Mouse (Mus musculus) testis, adult 2 months (tissue): ENCODE data around the gene Tbc1d9. TPM values are rescaled to one million over a fixed set of nuclear protein-coding genes. Genes with fewer than 3 reads are reported as not detected.

ENCODE experiments used
- H3K27ac ChIP-seq: fragments of 200-500 bp; 2 replicates; pipeline ENCODE4 v1.5.1; 2012; ENCODE audit warnings: low read depth, low read length; ENCODE audit not compliant: control insufficient read depth, insufficient read depth
- H3K27me3 ChIP-seq: fragments of 200-500 bp; 2 replicates; pipeline ENCODE4 v1.6.1; 2012; ENCODE audit warnings: mild to moderate bottlenecking, low read length, moderate library complexity; ENCODE audit not compliant: control insufficient read depth, insufficient read depth
- H3K36me3 ChIP-seq: fragments of 200-500 bp; 2 replicates; pipeline ENCODE4 v1.6.1; 2012; ENCODE audit warnings: mild to moderate bottlenecking, low read length; ENCODE audit not compliant: control insufficient read depth, insufficient read depth
- H3K4me1 ChIP-seq: fragments of 200-500 bp; 2 replicates; pipeline ENCODE4 v1.6.1; 2012; ENCODE audit warnings: low read length; ENCODE audit not compliant: control insufficient read depth, insufficient read depth
- H3K4me3 ChIP-seq: fragments of 200-500 bp; 2 replicates; pipeline ENCODE4 v1.5.1; 2012; ENCODE audit warnings: low read depth, mild to moderate bottlenecking, low read length, moderate library complexity, mixed read lengths; ENCODE audit not compliant: control insufficient read depth
- CTCF ChIP-seq: fragments of 200-500 bp; IDR thresholded peaks from 2 replicates; pipeline ENCODE4 v1.5.1; 2012; ENCODE audit warnings: low read depth, mild to moderate bottlenecking, inconsistent platforms, low read length, moderate library complexity; ENCODE audit not compliant: control insufficient read depth, insufficient read depth, insufficient replicate concordance
- POLR2A ChIP-seq: fragments of 200-500 bp; IDR thresholded peaks from 2 replicates; pipeline ENCODE4 v1.6.1; 2012; ENCODE audit warnings: low read depth, mild to moderate bottlenecking, inconsistent platforms, low read length, moderate library complexity; ENCODE audit not compliant: control insufficient read depth
- polyA plus RNA-seq: library from polyadenylated mRNA; depleted of rRNA; stranded (reverse); fragments of >200 nt; gene quantifications from 2 replicates; pipeline ENCODE4 v1.2.3, GENCODE M21; 2012

Tbc1d9 gene
- polyA plus RNA-seq, 1 experiment: 47.0 TPM

DNA sequence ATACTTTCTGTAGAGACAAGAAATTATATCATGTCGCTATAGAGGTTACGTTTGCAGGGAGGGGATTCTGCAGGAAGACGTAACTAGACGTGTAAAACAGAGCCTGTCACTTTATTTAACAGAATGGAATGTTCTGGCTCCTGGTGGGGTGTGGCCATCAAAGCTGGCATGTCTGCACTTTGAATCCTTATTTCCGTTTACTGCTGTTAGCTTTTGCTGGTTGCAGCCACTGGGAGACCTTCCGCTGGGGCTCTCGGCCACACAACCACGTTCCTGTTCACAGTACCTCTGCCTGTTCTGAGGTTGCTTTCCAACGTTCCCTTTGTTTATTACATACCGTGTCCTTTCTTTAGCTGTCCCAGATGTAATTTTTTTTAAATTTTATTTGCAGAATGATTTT, 107.3 kb downstream of the Tbc1d9 start:
- Histone ChIP-seq H3K4me3 (no peak overlapping the region), H3K27ac (peak overlapping the region; percentile 12; the same call in 1 of the 2 replicates), H3K27me3 (no peaks in the 10 kb centered on the region), H3K4me1 (peaks cover 3% of the 10 kb centered on the region), H3K36me3 (no peaks in the 10 kb centered on the region)
- no peak for TF ChIP-seq CTCF
- TF ChIP-seq POLR2A: no peak

- no peaks in the 10 kb centered on the region for H3K36me3 ChIP-seq
- no peak for TF ChIP-seq CTCF
These were observed 109.3 kb downstream of the Tbc1d9 start for GRCm38 (mm10) chr8:83274470-83274869.

DNA sequence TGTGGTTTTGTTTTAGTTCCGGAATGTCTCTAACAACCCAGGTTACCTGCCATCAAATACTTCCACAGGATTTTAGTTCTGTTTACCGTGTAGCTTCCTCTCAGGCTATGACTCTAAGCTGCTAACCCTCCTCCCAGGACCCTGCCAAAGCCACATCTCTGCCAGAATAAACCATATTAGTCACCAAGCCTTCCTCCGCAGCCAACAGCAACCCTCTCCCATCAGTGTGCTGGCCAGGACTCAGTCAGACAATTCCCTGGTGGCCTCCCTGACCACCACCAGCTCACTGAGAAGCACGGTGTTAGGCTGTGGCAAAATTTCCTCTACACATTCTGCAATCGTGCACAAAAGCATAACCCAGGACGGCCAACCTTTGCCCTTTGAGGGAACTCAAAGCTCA, 113.3 kb downstream of the Tbc1d9 start:
- Histone ChIP-seq H3K4me1 (no peaks in the 10 kb centered on the region), H3K4me3 (no peak overlapping the region), H3K27me3 (no peaks in the 10 kb centered on the region), H3K36me3 (no peaks in the 10 kb centered on the region), H3K27ac (no peak overlapping the region)
- TF ChIP-seq POLR2A (no peak), CTCF (no peak)

More at GRCm38 (mm10) chr8:83274470-83274869, 109.3 kb downstream of the Tbc1d9 start:
- Histone ChIP-seq H3K27ac (no peak overlapping the region), H3K4me3 (no peak overlapping the region), H3K27me3 (no peaks in the 10 kb centered on the region), H3K4me1 (peaks cover 3% of the 10 kb centered on the region)

DNA sequence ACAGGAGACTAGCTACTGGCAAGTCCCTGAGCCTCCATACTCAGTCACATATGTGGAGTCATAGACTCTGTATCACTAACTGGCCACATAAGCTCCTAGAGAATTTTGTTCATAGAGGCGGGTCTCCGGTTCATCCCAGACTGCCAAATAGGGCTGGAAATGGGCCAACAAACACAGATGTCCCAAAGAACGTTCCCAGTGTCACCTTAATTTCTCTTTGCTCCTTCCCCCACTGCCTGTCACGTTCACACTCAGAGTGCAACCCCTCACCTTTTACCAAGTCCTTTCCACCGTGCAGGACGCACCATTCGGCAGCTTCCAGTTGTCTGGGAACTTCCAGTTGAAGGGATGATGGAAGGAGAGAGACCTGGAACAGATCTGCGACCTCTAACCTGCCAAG, 120.2 kb downstream of the Tbc1d9 start:
- Histone ChIP-seq H3K4me3 (no peak overlapping the region), H3K27ac (no peak overlapping the region), H3K4me1 (peaks cover 3% of the 10 kb centered on the region; the same call in 1 of the 2 replicates), H3K36me3 (no peaks in the 10 kb centered on the region), H3K27me3 (no peaks in the 10 kb centered on the region)
- TF ChIP-seq CTCF (no peak), POLR2A (no peak)

GRCm38 (mm10) chr8:83290176-83290575, 125.0 kb downstream of the Tbc1d9 start, which contains the start of gene Ucp1:
Ucp1 (plus strand) TSS chr8:83290352.
- H3K27ac ChIP-seq: no peak within 1 kb of the TSS
- no peak for TF ChIP-seq POLR2A
- no peak for TF ChIP-seq CTCF
- no peaks in the 10 kb centered on the region for H3K27me3 ChIP-seq
- H3K36me3 ChIP-seq: no peaks in the 10 kb centered on the region
- peak within 1 kb of the TSS; percentile 6; the same call in 1 of the 2 replicates for H3K4me3 ChIP-seq
- peaks cover 3% of the 10 kb centered on the region; the same call in 1 of the 2 replicates for H3K4me1 ChIP-seq

- H3K27ac ChIP-seq: no peak overlapping the region
- H3K4me1 ChIP-seq: no peaks in the 10 kb centered on the region
- H3K36me3 ChIP-seq: no peaks in the 10 kb centered on the region
- TF ChIP-seq POLR2A (no peak), CTCF (no peak)
- no peak overlapping the region for H3K4me3 ChIP-seq
- H3K27me3 ChIP-seq: no peaks in the 10 kb centered on the region
These were observed 132.2 kb downstream of the Tbc1d9 start for GRCm38 (mm10) chr8:83297375-83297774.

- H3K36me3 ChIP-seq: no peaks in the 10 kb centered on the region
- no peaks in the 10 kb centered on the region for H3K27me3 ChIP-seq
- no peaks in the 10 kb centered on the region for H3K4me1 ChIP-seq
- no peak overlapping the region for H3K4me3 ChIP-seq
- TF ChIP-seq POLR2A: no peak
- peak; percentile 37; the same call in 1 of the 2 replicates for TF ChIP-seq CTCF
- H3K27ac ChIP-seq: no peak overlapping the region
These were observed 135.0 kb downstream of the Tbc1d9 start for GRCm38 (mm10) chr8:83300135-83300534.

- Histone ChIP-seq H3K27ac (no peak overlapping the region), H3K36me3 (no peaks in the 10 kb centered on the region), H3K4me3 (peak overlapping the region; percentile 45), H3K27me3 (no peaks in the 10 kb centered on the region), H3K4me1 (no peaks in the 10 kb centered on the region)
- TF ChIP-seq CTCF: no peak
- TF ChIP-seq POLR2A: no peak
These were observed 139.8 kb downstream of the Tbc1d9 start for GRCm38 (mm10) chr8:83304946-83305345.
